Mouse (Mus musculus): ENCODE results near the gene Vdac1.
A peak's percentile ranks its signal among the peaks of the same experiment; 100 is the strongest.

The Vdac1 gene

GRCm38 (mm10) chr11:52420296-52421052, 59.8 kb downstream of the Vdac1 start:
- no peak for DNase-seq (ENCODE audit: low spot score)

- peak; percentile 50 for DNase-seq (ENCODE audit: low spot score)
Measured at GRCm38 (mm10) chr11:52421053-52421778, 60.6 kb downstream of the Vdac1 start.

- DNase-seq (ENCODE audit: low spot score), result no peak
Measured at GRCm38 (mm10) chr11:52429440-52429839, 68.8 kb downstream of the Vdac1 start.

- DNase-seq (ENCODE audit: low spot score), result no peak
Measured at GRCm38 (mm10) chr11:52431594-52431993, 70.9 kb downstream of the Vdac1 start.

- no peak for DNase-seq (ENCODE audit: low spot score)
Measured at GRCm38 (mm10) chr11:52432148-52432547, 71.5 kb downstream of the Vdac1 start.

- DNase-seq (ENCODE audit: low spot score), result peak; percentile 36
Measured at GRCm38 (mm10) chr11:52433076-52433796, 72.6 kb downstream of the Vdac1 start.

GRCm38 (mm10) chr11:52433797-52434195, 73.1 kb downstream of the Vdac1 start:
- DNase-seq (ENCODE audit: low spot score), result no peak

- no peak for DNase-seq (ENCODE audit: low spot score)
Measured at GRCm38 (mm10) chr11:52435466-52435865, 74.8 kb downstream of the Vdac1 start.

- no peak for DNase-seq (ENCODE audit: low spot score)
Measured at GRCm38 (mm10) chr11:52437123-52437522, 76.5 kb downstream of the Vdac1 start.

All from lung, postnatal 25 days (tissue).